Mouse (Mus musculus): ENCODE measurements around the gene Enkd1. TPM values are rescaled to one million over a fixed set of nuclear protein-coding genes. Genes with fewer than 3 reads are reported as not detected.

Gene Enkd1
- polyA plus RNA-seq, 1 experiment, result 4.3 TPM

DNA sequence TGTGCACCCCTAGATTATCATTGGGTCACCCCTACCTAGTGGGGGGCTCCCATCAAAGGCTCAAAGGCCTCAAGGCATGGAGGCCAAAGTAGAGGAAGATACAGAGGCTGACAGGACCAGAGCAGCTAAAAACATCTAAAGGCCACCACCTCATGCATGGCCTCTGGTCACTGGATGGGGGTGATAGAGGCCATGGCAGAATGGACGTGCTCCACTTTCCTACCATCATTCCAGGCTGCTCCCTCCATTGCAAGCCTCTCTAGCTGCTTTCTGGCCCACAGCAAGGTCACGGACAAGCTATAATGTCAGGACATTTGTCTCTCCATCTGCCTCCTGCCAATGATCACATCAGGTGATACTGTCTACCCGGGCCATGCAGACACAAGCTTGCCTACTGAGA, 4.3 kb upstream of the Enkd1 start:
- Histone ChIP-seq H3K4me3 (ENCODE audit: extremely low read depth, insufficient read depth, insufficient read length) (no peak overlapping the region), H3K27ac (ENCODE audit: insufficient read depth, low read length) (no peak overlapping the region), H3K27me3 (ENCODE audit: control insufficient read depth, insufficient read depth, low read length) (no peaks in the 10 kb centered on the region), H3K36me3 (ENCODE audit: control insufficient read depth, insufficient read depth, low read length) (no peaks in the 10 kb centered on the region), H3K4me1 (ENCODE audit: control insufficient read depth, insufficient read depth, insufficient read length) (peaks cover 4% of the 10 kb centered on the region)
- DNase-seq (ENCODE audit: low read depth in 1 of 2, low spot score in 2 of 2), result no peak
- 87% methylated on average over 3 of the region's 3 CpGs for WGBS
- TF ChIP-seq CTCF (IDR thresholded peaks at IDR 0.05; ENCODE audit: extremely low read depth, insufficient read depth, insufficient read length, insufficient replicate concordance) (no peak), POLR2A (IDR thresholded peaks at IDR 0.05; ENCODE audit: low read depth, low read length) (no peak)

DNA sequence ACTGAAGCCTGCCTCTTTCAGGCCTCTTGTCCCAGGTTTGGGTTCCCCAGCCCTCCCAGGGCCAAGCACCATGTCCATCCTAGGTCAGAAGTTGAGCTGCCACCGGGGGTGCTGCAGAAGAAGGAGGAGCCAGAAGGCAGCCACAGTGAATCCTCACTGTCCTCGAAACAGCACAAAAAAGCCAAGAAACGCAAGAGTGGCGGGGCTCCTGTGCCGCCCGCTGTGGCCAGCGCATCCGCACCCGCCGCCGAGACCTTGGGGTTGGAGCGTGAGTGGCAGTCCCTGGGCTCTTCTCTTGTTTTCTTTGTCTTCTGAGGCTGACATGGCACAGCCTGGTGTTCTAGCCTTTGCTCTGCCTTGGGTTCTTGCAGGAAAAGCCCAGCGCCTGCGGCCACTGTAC, 1.3 kb upstream of the Enkd1 start:
- TF ChIP-seq POLR2A (IDR thresholded peaks at IDR 0.05; ENCODE audit: low read depth, low read length) (no peak), CTCF (IDR thresholded peaks at IDR 0.05; ENCODE audit: extremely low read depth, insufficient read depth, insufficient read length, insufficient replicate concordance) (no peak)
- no peak overlapping the region for H3K27ac ChIP-seq (ENCODE audit: insufficient read depth, low read length)
- H3K4me1 ChIP-seq (ENCODE audit: control insufficient read depth, insufficient read depth, insufficient read length), result peaks cover 4% of the 10 kb centered on the region
- 91% methylated on average over 14 of the region's 14 CpGs for WGBS
- no peaks in the 10 kb centered on the region for H3K27me3 ChIP-seq (ENCODE audit: control insufficient read depth, insufficient read depth, low read length)
- DNase-seq (ENCODE audit: low read depth in 1 of 2, low spot score in 2 of 2), result no peak
- no peaks in the 10 kb centered on the region for H3K36me3 ChIP-seq (ENCODE audit: control insufficient read depth, insufficient read depth, low read length)
- no peak overlapping the region for H3K4me3 ChIP-seq (ENCODE audit: extremely low read depth, insufficient read depth, insufficient read length)

DNA sequence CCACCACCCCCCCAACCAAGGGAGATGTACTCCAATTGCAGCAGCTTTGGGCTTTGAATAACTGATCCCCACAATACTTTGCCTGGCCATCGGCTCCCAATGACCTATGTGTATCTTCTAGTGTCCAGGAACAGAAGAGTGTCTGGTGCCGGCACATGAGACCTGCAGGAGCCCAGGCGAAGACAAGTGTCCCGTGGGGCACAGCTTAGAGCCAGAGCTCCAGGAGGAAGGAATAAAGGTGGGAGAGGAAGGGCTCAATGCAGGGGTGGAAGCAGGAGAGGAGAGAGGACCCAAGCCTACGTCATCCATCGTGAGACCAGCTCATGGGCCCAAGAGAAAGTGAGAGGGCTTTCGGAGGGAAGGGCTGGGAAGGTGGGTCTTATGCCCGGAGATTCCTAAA, 665 bp upstream of the Enkd1 start:
- Histone ChIP-seq H3K36me3 (ENCODE audit: control insufficient read depth, insufficient read depth, low read length) (no peaks in the 10 kb centered on the region), H3K27me3 (ENCODE audit: control insufficient read depth, insufficient read depth, low read length) (no peaks in the 10 kb centered on the region), H3K27ac (ENCODE audit: insufficient read depth, low read length) (no peak overlapping the region), H3K4me3 (ENCODE audit: extremely low read depth, insufficient read depth, insufficient read length) (no peak overlapping the region), H3K4me1 (ENCODE audit: control insufficient read depth, insufficient read depth, insufficient read length) (peaks cover 4% of the 10 kb centered on the region)
- 93% methylated on average over 8 of the region's 8 CpGs for WGBS
- TF ChIP-seq CTCF (IDR thresholded peaks at IDR 0.05; ENCODE audit: extremely low read depth, insufficient read depth, insufficient read length, insufficient replicate concordance) (no peak), POLR2A (IDR thresholded peaks at IDR 0.05; ENCODE audit: low read depth, low read length) (no peak)
- no peak for DNase-seq (ENCODE audit: low read depth in 1 of 2, low spot score in 2 of 2)

DNA sequence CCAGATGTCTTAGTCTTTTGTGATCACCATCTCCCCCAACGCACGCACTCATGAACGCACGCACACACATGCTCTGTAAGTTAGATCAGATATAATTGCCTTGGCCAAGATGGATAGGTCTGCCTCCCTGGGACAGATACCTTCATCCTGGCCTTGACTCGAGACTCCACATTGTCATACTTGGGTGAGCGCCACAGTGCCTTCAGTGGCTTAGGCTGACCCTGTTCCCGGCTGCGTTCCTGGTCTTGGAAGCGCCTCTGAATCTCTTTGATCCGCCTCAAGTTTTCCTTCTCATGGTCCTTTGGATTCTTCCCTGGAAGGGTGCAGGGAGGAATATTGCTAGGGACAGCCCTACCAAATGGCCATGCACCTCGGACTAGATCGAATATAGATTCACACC, 1.6 kb downstream of the Enkd1 start:
- Histone ChIP-seq H3K4me3 (ENCODE audit: extremely low read depth, insufficient read depth, insufficient read length) (no peak overlapping the region), H3K36me3 (ENCODE audit: control insufficient read depth, insufficient read depth, low read length) (0 out of 2 replicates have a peak, but pooled peaks cover 2% of the 10 kb centered on the region), H3K27me3 (ENCODE audit: control insufficient read depth, insufficient read depth, low read length) (no peaks in the 10 kb centered on the region), H3K4me1 (ENCODE audit: control insufficient read depth, insufficient read depth, insufficient read length) (peaks cover 9% of the 10 kb centered on the region), H3K27ac (ENCODE audit: insufficient read depth, low read length) (no peak overlapping the region)
- TF ChIP-seq CTCF (IDR thresholded peaks at IDR 0.05; ENCODE audit: extremely low read depth, insufficient read depth, insufficient read length, insufficient replicate concordance) (no peak), POLR2A (IDR thresholded peaks at IDR 0.05; ENCODE audit: low read depth, low read length) (no peak)
- DNase-seq (ENCODE audit: low read depth in 1 of 2, low spot score in 2 of 2), result no peak
- WGBS, result 90% methylated on average over 12 of the region's 12 CpGs

DNA sequence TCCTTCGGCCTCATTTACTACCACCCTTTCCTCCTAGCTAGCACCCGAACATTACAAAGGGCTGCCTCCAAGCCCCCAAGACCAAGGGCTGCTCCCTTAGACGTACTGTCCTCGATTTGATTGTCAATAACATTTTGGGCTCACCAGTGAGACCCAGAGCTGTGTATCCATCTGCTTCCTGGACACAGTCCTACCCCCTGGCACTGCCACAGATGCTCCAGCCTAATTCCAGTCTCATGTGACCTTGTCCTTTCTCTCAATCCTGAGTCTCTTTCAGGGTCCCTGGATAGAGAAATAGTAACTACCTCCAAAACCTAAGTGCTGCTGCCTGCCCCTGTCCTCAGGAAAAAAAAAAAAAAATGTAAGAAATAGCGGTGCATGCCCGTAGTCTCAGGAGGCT, 3.1 kb downstream of the Enkd1 start:
- 91% methylated on average over 6 of the region's 6 CpGs for WGBS
- TF ChIP-seq POLR2A (IDR thresholded peaks at IDR 0.05; ENCODE audit: low read depth, low read length) (no peak), CTCF (IDR thresholded peaks at IDR 0.05; ENCODE audit: extremely low read depth, insufficient read depth, insufficient read length, insufficient replicate concordance) (no peak)
- Histone ChIP-seq H3K4me3 (ENCODE audit: extremely low read depth, insufficient read depth, insufficient read length) (no peak overlapping the region), H3K36me3 (ENCODE audit: control insufficient read depth, insufficient read depth, low read length) (0 out of 2 replicates have a peak, but pooled peaks cover 2% of the 10 kb centered on the region), H3K4me1 (ENCODE audit: control insufficient read depth, insufficient read depth, insufficient read length) (peaks cover 14% of the 10 kb centered on the region), H3K27me3 (ENCODE audit: control insufficient read depth, insufficient read depth, low read length) (no peaks in the 10 kb centered on the region), H3K27ac (ENCODE audit: insufficient read depth, low read length) (no peak overlapping the region)
- DNase-seq (ENCODE audit: low read depth in 1 of 2, low spot score in 2 of 2), result no peak

DNA sequence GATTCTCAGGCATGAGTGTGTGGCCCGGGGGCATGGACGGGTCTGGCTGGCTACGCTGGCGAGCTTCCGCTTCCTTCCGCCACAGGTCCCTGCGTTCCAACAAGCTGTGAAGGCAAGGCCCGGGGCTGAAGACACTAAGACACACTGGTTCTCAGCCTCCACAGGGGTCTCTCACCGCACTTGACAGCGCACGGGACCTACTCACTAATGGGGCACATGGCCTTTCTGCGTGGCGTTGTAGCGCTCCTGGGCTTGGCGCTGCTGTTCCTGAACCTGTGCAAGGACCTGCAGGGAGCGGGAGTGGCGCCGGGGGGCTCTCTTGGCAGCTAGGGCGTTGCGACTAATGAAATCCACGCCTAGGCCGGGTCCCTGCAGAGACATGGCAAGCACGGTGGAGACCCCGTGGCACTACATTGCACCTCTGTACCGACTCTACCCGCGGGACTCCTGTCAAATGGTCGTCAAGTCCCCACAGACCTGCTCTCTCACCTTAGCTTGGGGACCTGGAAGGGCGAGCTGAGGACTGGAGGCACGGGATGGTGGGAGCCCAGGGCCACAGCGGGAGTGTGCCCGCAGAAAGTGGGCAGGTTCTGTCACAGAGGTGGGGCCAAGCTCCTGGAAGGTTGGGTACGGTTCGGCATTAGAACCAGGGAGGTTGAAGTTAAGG, 3.7 kb downstream of the Enkd1 start:
- no peak overlapping the region for H3K27ac ChIP-seq (ENCODE audit: insufficient read depth, low read length)
- H3K4me3 ChIP-seq (ENCODE audit: extremely low read depth, insufficient read depth, insufficient read length), result no peak overlapping the region
- no peaks in the 10 kb centered on the region for H3K27me3 ChIP-seq (ENCODE audit: control insufficient read depth, insufficient read depth, low read length)
- DNase-seq (ENCODE audit: low read depth in 1 of 2, low spot score in 2 of 2), result no peak
- 0 out of 2 replicates have a peak, but pooled peaks cover 2% of the 10 kb centered on the region for H3K36me3 ChIP-seq (ENCODE audit: control insufficient read depth, insufficient read depth, low read length)
- H3K4me1 ChIP-seq (ENCODE audit: control insufficient read depth, insufficient read depth, insufficient read length), result peaks cover 14% of the 10 kb centered on the region
- 94% methylated on average over 34 of the region's 34 CpGs for WGBS
- TF ChIP-seq POLR2A (IDR thresholded peaks at IDR 0.05; ENCODE audit: low read depth, low read length) (no peak), CTCF (IDR thresholded peaks at IDR 0.05; ENCODE audit: extremely low read depth, insufficient read depth, insufficient read length, insufficient replicate concordance) (no peak)

DNA sequence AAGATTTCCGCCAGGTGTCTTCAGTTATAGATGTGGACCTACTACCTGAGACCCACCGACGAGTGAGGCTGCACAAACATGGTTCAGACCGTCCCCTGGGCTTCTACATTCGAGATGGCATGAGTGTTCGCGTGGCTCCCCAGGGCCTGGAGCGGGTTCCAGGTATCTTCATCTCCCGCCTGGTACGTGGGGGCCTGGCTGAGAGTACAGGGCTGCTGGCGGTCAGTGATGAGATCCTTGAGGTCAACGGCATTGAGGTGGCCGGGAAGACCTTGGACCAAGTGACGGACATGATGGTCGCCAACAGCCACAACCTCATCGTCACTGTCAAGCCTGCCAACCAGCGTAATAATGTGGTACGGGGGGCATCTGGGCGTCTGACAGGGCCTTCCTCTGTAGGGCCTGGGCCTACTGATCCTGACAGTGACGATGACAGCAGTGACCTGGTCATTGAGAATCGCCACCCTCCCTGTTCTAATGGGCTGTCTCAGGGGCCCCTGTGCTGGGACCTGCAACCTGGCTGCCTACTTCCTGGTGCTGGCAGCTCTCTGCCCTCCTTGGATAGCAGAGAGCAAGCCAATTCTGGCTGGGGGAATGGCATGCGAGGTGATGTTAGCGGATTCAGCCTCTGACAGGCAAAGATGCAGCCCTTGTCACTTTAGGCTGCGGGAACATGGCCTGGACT, 5.1 kb downstream of the Enkd1 start:
- DNase-seq (ENCODE audit: low read depth in 1 of 2, low spot score in 2 of 2), result no peak
- Histone ChIP-seq H3K27ac (ENCODE audit: insufficient read depth, low read length) (no peak overlapping the region), H3K36me3 (ENCODE audit: control insufficient read depth, insufficient read depth, low read length) (peaks cover 11% of the 10 kb centered on the region), H3K27me3 (ENCODE audit: control insufficient read depth, insufficient read depth, low read length) (no peaks in the 10 kb centered on the region), H3K4me1 (ENCODE audit: control insufficient read depth, insufficient read depth, insufficient read length) (peaks cover 14% of the 10 kb centered on the region), H3K4me3 (ENCODE audit: extremely low read depth, insufficient read depth, insufficient read length) (no peak overlapping the region)
- 96% methylated on average over 24 of the region's 24 CpGs for WGBS
- TF ChIP-seq CTCF (IDR thresholded peaks at IDR 0.05; ENCODE audit: extremely low read depth, insufficient read depth, insufficient read length, insufficient replicate concordance), result no peak
- no peak for TF ChIP-seq POLR2A (IDR thresholded peaks at IDR 0.05; ENCODE audit: low read depth, low read length)
